Mouse (Mus musculus) leukemia stem cell, adult 10-12 weeks (primary cell): ENCODE results near the gene 2310009B15Rik. TPM values are rescaled to one million over a fixed set of nuclear protein-coding genes. Genes with fewer than 3 reads are reported as not detected.

Experiments used
- polyA plus RNA-seq: library from polyadenylated mRNA; stranded (reverse); fragments of >175 nt; gene quantifications from 2 replicates; pipeline ENCODE4 v1.2.3, GENCODE M21; 2012; ENCODE audit warnings: low replicate concordance

Gene 2310009B15Rik
- polyA plus RNA-seq: 20.6 and 23.9 TPM in 2 replicates

GRCm38 (mm10) chr1:138856101-138856950, at the start of gene 2310009B15Rik:
2310009B15Rik (minus strand) TSS chr1:138856852.

GRCm38 (mm10) chr1:138848511-138849109, 8.0 kb downstream of the 2310009B15Rik start, which contains the start of gene Lhx9:
Lhx9 (minus strand) TSS chr1:138848577.

Other genes with a start within 250 kb of the 2310009B15Rik start
- 10.4 and 12.7 TPM in 2 replicates for gene Nek7, start 236.7 kb downstream of the 2310009B15Rik start, polyA plus RNA-seq
- gene Lhx9, start 8.3 kb downstream of the 2310009B15Rik start, polyA plus RNA-seq: not detected in 2 replicates
- 2.8 and 3.4 TPM in 2 replicates for gene Dennd1b, start 106.6 kb upstream of the 2310009B15Rik start, polyA plus RNA-seq